Mouse (Mus musculus): ENCODE data around the gene Akt1s1. TPM values are rescaled to one million over a fixed set of nuclear protein-coding genes. Genes with fewer than 3 reads are reported as not detected.
A peak's percentile ranks its signal among the peaks of the same experiment; 100 is the strongest.

Akt1s1 gene
- polyA plus RNA-seq, 1 experiment, result 141 TPM

GRCm38 (mm10) chr7:44847772-44848171 lies 1.0 kb upstream of the Akt1s1 start:
- no peak for DNase-seq (ENCODE audit: low read depth)
- no peak for TF ChIP-seq CTCF (IDR thresholded peaks at IDR 0.05; ENCODE audit: borderline replicate concordance, extremely low read depth, insufficient read depth, insufficient read length)
- TF ChIP-seq POLR2A (IDR thresholded peaks at IDR 0.05; ENCODE audit: borderline replicate concordance, extremely low read depth, insufficient read depth, insufficient read length, poor library complexity, severe bottlenecking), result no peak

- TF ChIP-seq POLR2A (IDR thresholded peaks at IDR 0.05; ENCODE audit: borderline replicate concordance, extremely low read depth, insufficient read depth, insufficient read length, poor library complexity, severe bottlenecking), result 0 out of 2 replicates have a peak, but pooled peaks have one; percentile 26
- TF ChIP-seq CTCF (IDR thresholded peaks at IDR 0.05; ENCODE audit: borderline replicate concordance, extremely low read depth, insufficient read depth, insufficient read length), result no peak
- peak; percentile 98 for DNase-seq (ENCODE audit: low read depth)
Observed at GRCm38 (mm10) chr7:44849416-44850111, 773 bp downstream of the Akt1s1 start.

GRCm38 (mm10) chr7:44850146-44850545 lies 1.4 kb downstream of the Akt1s1 start:
- TF ChIP-seq CTCF (IDR thresholded peaks at IDR 0.05; ENCODE audit: borderline replicate concordance, extremely low read depth, insufficient read depth, insufficient read length) (no peak), POLR2A (IDR thresholded peaks at IDR 0.05; ENCODE audit: borderline replicate concordance, extremely low read depth, insufficient read depth, insufficient read length, poor library complexity, severe bottlenecking) (no peak)
- peak; percentile 88 for DNase-seq (ENCODE audit: low read depth)

GRCm38 (mm10) chr7:44850789-44851624 lies 2.2 kb downstream of the Akt1s1 start:
- no peak for DNase-seq (ENCODE audit: low read depth)
- TF ChIP-seq CTCF (IDR thresholded peaks at IDR 0.05; ENCODE audit: borderline replicate concordance, extremely low read depth, insufficient read depth, insufficient read length) (no peak), POLR2A (IDR thresholded peaks at IDR 0.05; ENCODE audit: borderline replicate concordance, extremely low read depth, insufficient read depth, insufficient read length, poor library complexity, severe bottlenecking) (no peak)

GRCm38 (mm10) chr7:44851625-44852234 lies 2.9 kb downstream of the Akt1s1 start:
- no peak for DNase-seq (ENCODE audit: low read depth)
- TF ChIP-seq CTCF (IDR thresholded peaks at IDR 0.05; ENCODE audit: borderline replicate concordance, extremely low read depth, insufficient read depth, insufficient read length) (no peak), POLR2A (IDR thresholded peaks at IDR 0.05; ENCODE audit: borderline replicate concordance, extremely low read depth, insufficient read depth, insufficient read length, poor library complexity, severe bottlenecking) (no peak)

- TF ChIP-seq POLR2A (IDR thresholded peaks at IDR 0.05; ENCODE audit: borderline replicate concordance, extremely low read depth, insufficient read depth, insufficient read length, poor library complexity, severe bottlenecking) (no peak), CTCF (IDR thresholded peaks at IDR 0.05; ENCODE audit: borderline replicate concordance, extremely low read depth, insufficient read depth, insufficient read length) (no peak)
- no peak for DNase-seq (ENCODE audit: low read depth)
Observed at GRCm38 (mm10) chr7:44852259-44853027, 3.7 kb downstream of the Akt1s1 start.

- no peak for TF ChIP-seq CTCF (IDR thresholded peaks at IDR 0.05; ENCODE audit: borderline replicate concordance, extremely low read depth, insufficient read depth, insufficient read length)
- no peak for TF ChIP-seq POLR2A (IDR thresholded peaks at IDR 0.05; ENCODE audit: borderline replicate concordance, extremely low read depth, insufficient read depth, insufficient read length, poor library complexity, severe bottlenecking)
- no peak for DNase-seq (ENCODE audit: low read depth)
Observed at GRCm38 (mm10) chr7:44853065-44853464, 4.3 kb downstream of the Akt1s1 start.

GRCm38 (mm10) chr7:44853596-44854355 lies 5.0 kb downstream of the Akt1s1 start:
- no peak for DNase-seq (ENCODE audit: low read depth)
- TF ChIP-seq POLR2A (IDR thresholded peaks at IDR 0.05; ENCODE audit: borderline replicate concordance, extremely low read depth, insufficient read depth, insufficient read length, poor library complexity, severe bottlenecking) (no peak), CTCF (IDR thresholded peaks at IDR 0.05; ENCODE audit: borderline replicate concordance, extremely low read depth, insufficient read depth, insufficient read length) (no peak)

GRCm38 (mm10) chr7:44854356-44855031 lies 5.7 kb downstream of the Akt1s1 start:
- DNase-seq (ENCODE audit: low read depth), result peak; percentile 82
- no peak for TF ChIP-seq CTCF (IDR thresholded peaks at IDR 0.05; ENCODE audit: borderline replicate concordance, extremely low read depth, insufficient read depth, insufficient read length)
- TF ChIP-seq POLR2A (IDR thresholded peaks at IDR 0.05; ENCODE audit: borderline replicate concordance, extremely low read depth, insufficient read depth, insufficient read length, poor library complexity, severe bottlenecking), result peak; percentile 7; the same call in 1 of the 2 replicates

- no peak for DNase-seq (ENCODE audit: low read depth)
- TF ChIP-seq POLR2A (IDR thresholded peaks at IDR 0.05; ENCODE audit: borderline replicate concordance, extremely low read depth, insufficient read depth, insufficient read length, poor library complexity, severe bottlenecking) (no peak), CTCF (IDR thresholded peaks at IDR 0.05; ENCODE audit: borderline replicate concordance, extremely low read depth, insufficient read depth, insufficient read length) (no peak)
Observed at GRCm38 (mm10) chr7:44855036-44855435, 6.2 kb downstream of the Akt1s1 start.

Data from brain, embryonic 14.5 days (tissue).